Mouse (Mus musculus) olfactory bulb, adult 2 months (tissue): Measurements from ENCODE around the gene Lhfpl3. TPM values are rescaled to one million over a fixed set of nuclear protein-coding genes. Genes with fewer than 3 reads are reported as not detected.

Source experiments
- H3K27ac ChIP-seq: fragments of 200-500 bp; 2 replicates; pipeline ENCODE4 v1.5.1; 2012; ENCODE audit warnings: low read depth, low read length; ENCODE audit not compliant: insufficient read depth
- H3K4me1 ChIP-seq: fragments of 200-500 bp; 2 replicates; pipeline ENCODE4 v1.6.1; 2012; ENCODE audit warnings: low read length; ENCODE audit not compliant: control insufficient read depth, insufficient read depth
- H3K4me3 ChIP-seq: fragments of 200-500 bp; 2 replicates; pipeline ENCODE4 v1.5.1; 2012; ENCODE audit warnings: mild to moderate bottlenecking, low read depth, low read length, moderate library complexity; ENCODE audit not compliant: insufficient read depth
- CTCF ChIP-seq: fragments of 200-500 bp; IDR thresholded peaks from 2 replicates; pipeline ENCODE4 v1.5.1; 2012; ENCODE audit warnings: low read depth, mild to moderate bottlenecking, low read length, moderate library complexity; ENCODE audit not compliant: insufficient read depth
- POLR2A ChIP-seq: fragments of 200-500 bp; IDR thresholded peaks from 2 replicates; pipeline ENCODE4 v1.6.1; 2012; ENCODE audit warnings: mild to moderate bottlenecking, low read depth, low read length, moderate library complexity; ENCODE audit not compliant: insufficient read depth
- WGBS: fragments of 180-500 bp; shearing (Covaris S2); methylation state at CpG from one replicate; pipeline ENCODE4 v1.1.7; 2018; 5-methylcytosine and 5-hydroxymethylcytosine counted together
- polyA plus RNA-seq: library from polyadenylated mRNA; stranded (reverse); fragments of >200 nt; gene quantifications from 2 replicates; pipeline ENCODE4 v1.2.4, GENCODE M21; 2012; ENCODE audit warnings: low replicate concordance; ENCODE audit not compliant: missing spikeins, insufficient read depth, insufficient read length

The Lhfpl3 gene
- polyA plus RNA-seq, 1 experiment, result not detected

DNA sequence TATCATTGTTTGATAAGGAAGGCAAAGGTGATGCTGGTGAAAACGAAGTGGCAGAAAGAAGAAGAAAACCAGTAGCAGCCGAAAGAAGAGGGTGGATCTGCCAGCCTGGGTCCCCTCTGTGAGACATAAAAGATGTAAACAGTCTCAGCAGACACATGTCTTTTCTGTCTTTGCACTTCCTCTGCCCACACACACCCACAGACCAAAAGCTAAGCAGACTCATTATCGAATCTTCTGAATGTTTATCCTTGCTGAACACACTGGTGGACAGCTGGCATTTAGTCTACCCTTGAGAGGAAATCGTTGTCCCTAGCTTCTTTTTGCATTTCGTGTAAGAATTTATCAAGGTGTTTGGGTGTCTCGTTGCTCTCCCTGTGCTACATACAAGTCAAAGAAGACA lies 443.8 kb downstream of the Lhfpl3 start:
- WGBS, result 76% methylated on average over 6 of the region's 6 CpGs
- Histone ChIP-seq H3K4me3 (no peak overlapping the region), H3K4me1 (no peaks in the 10 kb centered on the region), H3K27ac (no peak overlapping the region)
- TF ChIP-seq CTCF (no peak), POLR2A (no peak)

DNA sequence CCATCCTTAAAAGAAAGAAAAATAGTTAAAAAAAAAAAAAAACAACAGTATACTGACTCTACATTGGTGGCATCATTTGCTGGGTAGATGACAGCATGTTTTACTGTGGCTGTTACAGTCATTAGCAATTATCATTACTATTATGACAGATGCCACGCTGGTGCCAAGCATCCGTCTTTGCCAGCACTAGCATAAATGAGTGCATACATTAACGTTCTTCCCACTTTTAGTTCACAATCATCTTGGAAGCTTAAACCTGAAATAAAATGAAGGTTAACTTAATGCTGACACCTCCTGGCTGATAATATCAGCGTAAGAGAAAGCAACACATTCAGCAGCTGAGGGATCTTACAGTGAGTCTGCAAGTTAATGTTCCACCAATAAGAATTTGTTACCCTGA lies 451.0 kb downstream of the Lhfpl3 start:
- TF ChIP-seq POLR2A (no peak), CTCF (no peak)
- H3K4me3 ChIP-seq, result no peak overlapping the region
- no peak overlapping the region for H3K27ac ChIP-seq
- WGBS, result 31% methylated on average over 4 of the region's 4 CpGs
- no peaks in the 10 kb centered on the region for H3K4me1 ChIP-seq

GRCm38 (mm10) chr5:23213086-23213485 lies 467.2 kb downstream of the Lhfpl3 start:
- TF ChIP-seq POLR2A (no peak), CTCF (no peak)
- Histone ChIP-seq H3K4me3 (no peak overlapping the region), H3K27ac (no peak overlapping the region), H3K4me1 (no peaks in the 10 kb centered on the region)
- WGBS, result 83% methylated on average over 5 of the region's 5 CpGs

DNA sequence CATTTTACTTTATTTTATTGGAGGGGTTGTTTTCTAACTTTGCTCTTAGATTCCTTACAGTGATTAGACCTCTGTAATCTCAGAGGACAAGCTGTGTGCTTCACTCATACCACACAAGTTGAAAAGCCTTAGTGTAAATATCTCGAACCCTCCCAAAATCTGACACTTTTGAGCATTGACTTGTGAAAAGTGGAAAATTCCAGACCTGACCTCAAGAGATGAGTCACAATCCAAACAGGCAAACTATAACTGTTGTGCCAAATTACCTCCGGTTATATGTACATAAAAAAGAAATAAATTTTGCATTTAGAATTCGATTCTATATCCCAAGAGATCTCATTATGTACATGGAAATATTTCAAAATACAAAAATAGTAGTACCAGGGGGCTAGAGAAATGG lies 468.8 kb downstream of the Lhfpl3 start:
- Histone ChIP-seq H3K4me3 (no peak overlapping the region), H3K27ac (no peak overlapping the region), H3K4me1 (no peaks in the 10 kb centered on the region)
- TF ChIP-seq POLR2A (no peak), CTCF (no peak)
- 92% methylated on average over 3 of the region's 3 CpGs for WGBS

DNA sequence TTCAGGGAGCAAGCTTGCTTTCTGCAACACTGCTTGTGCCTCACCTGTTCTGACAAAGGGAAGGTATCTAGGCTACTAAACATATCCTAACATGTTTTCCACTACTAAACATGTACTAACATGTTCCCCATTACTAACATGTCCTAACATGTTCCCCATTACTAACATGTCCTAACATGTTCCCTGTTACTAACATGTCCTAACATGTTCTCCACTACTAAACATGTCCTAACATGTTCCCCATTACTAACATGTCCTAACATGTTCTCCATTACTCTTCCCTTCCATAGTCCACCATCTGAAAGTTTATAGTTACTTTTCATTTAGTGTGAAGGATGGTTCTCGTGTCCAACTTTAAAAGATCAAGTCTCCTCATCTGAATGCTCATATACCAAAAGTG lies 473.8 kb downstream of the Lhfpl3 start:
- TF ChIP-seq CTCF (no peak), POLR2A (no peak)
- Histone ChIP-seq H3K27ac (no peak overlapping the region), H3K4me1 (no peaks in the 10 kb centered on the region), H3K4me3 (no peak overlapping the region)
- WGBS, result 91% methylated on average over 1 of the region's 1 CpGs

DNA sequence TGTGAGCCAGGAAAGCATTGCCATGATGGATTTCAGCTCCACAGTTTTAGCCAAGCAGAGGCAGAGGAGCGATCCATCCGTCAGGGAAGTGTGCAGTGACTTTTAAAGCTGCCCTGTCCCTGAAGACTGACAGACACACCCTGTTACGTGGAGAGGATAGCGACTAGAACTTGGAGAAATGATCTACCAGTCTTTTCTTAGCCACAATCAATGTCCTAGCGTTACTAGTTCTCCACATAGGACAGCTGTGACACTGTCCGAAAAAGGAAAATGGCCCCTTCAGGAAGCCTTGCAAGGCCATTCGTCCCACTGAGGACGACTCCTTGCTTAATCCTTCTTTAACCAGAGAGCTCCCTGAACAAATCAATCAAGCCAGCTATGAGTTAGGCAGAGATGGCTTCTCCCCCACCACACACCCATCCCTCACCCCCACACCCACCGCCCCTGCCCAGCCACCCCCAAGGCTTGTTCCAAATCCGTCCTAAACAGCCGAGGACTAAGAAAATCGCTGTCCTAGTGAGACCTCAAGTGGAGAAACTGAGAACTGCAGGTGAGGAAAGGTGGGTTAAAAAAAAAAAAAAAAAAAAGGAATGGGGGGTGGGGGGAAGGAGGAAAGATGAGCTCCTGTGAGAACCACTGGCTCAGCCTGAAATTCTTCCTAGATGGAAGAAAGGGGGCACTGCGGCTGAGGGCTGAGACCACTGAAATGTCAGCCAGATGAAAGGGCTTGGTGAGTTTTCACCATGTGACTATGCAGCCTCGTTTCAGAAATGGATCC lies 479.1 kb downstream of the Lhfpl3 start:
- Histone ChIP-seq H3K27ac (no peak overlapping the region), H3K4me3 (peak overlapping the region; percentile 19), H3K4me1 (peaks cover 2% of the 10 kb centered on the region; the same call in 1 of the 2 replicates)
- 18% methylated on average over 14 of the region's 14 CpGs for WGBS
- TF ChIP-seq CTCF (peak; percentile 41; the same call in 1 of the 2 replicates), POLR2A (no peak)

- Histone ChIP-seq H3K27ac (no peak overlapping the region), H3K4me1 (peaks cover 2% of the 10 kb centered on the region; the same call in 1 of the 2 replicates), H3K4me3 (no peak overlapping the region)
- WGBS, result 25% methylated on average over 8 of the region's 8 CpGs
- TF ChIP-seq POLR2A (no peak), CTCF (no peak)
Measured at GRCm38 (mm10) chr5:23225621-23226020, 479.8 kb downstream of the Lhfpl3 start.

DNA sequence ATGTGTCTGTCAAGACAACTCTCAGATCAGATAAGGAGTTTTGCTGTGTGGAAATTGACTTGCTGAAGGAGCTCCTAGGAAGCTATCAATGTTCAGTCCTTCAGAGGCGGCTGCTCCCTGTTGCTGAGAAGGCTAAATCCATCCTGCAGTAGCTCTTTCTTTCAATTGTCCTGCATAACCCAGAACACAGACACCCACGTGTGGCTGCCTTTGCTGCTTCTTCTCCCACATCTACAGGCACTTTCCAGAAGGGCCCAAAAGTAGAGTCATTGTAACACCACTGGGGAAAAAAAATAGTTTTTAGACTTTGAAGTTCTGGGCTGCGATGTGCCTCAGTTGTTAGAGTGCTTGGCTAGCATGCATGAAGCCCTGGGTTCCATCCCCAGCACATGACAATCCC lies 480.9 kb downstream of the Lhfpl3 start:
- Histone ChIP-seq H3K4me3 (no peak overlapping the region), H3K4me1 (peaks cover 2% of the 10 kb centered on the region; the same call in 1 of the 2 replicates), H3K27ac (no peak overlapping the region)
- TF ChIP-seq CTCF (no peak), POLR2A (no peak)
- WGBS, result 87% methylated on average over 3 of the region's 3 CpGs

DNA sequence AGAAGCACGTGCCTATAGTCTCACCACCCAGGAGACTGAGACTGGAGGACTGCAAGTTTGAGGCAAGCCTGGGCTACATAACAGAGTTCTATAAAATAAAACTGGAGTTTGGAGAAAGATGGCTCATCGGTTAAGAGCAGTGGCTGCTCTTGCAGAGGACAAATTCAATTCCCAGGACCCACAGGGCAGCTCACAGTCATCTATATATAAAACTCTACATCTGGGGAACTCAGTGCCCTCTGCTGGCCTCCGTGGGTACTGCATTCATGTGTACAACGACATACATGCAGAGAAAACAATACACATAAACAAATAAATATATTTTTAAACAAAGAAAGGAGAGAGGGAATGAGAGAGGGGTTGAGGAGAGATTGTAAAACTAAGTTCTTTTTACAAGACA lies 501.1 kb downstream of the Lhfpl3 start:
- no peak overlapping the region for H3K4me3 ChIP-seq
- WGBS, result 56% methylated on average over 4 of the region's 4 CpGs
- H3K27ac ChIP-seq, result no peak overlapping the region
- H3K4me1 ChIP-seq, result peaks cover 7% of the 10 kb centered on the region
- TF ChIP-seq POLR2A, result no peak
- TF ChIP-seq CTCF, result no peak
